Mouse (Mus musculus) ES-E14 (cell line): Measurements from ENCODE around the gene Snx32. TPM values are rescaled to one million over a fixed set of nuclear protein-coding genes. Genes with fewer than 3 reads are reported as not detected.
A peak's percentile ranks its signal among the peaks of the same experiment; 100 is the strongest.

Experiments used
- DNase-seq: peaks from one replicate; pipeline ENCODE4 v3.0.0-alpha.2; 2013; ENCODE audit warnings: low read depth, low spot score
- H3K27ac ChIP-seq: 2 replicates; pipeline ENCODE4 v1.5.1; 2012; ENCODE audit warnings: low read depth, mild to moderate bottlenecking, low read length, moderate library complexity, mixed read lengths; ENCODE audit not compliant: poor library complexity, insufficient read depth, severe bottlenecking
- H3K36me3 ChIP-seq: 2 replicates; pipeline ENCODE4 v1.6.1; 2012; ENCODE audit warnings: mild to moderate bottlenecking, low read length, moderate library complexity, mixed read lengths; ENCODE audit not compliant: control insufficient read depth, poor library complexity, insufficient read depth, severe bottlenecking
- H3K4me1 ChIP-seq, 2 experiments: fragments of 150-350 bp in 1 of 2; sonication (generic) in 1 of 2; 2 replicates each; pipeline ENCODE4 v1.6.1; 2012; ENCODE audit warnings: low read length in 2 of 2, mild to moderate bottlenecking in 1 of 2, mixed read lengths in 1 of 2; ENCODE audit not compliant: control insufficient read depth in 2 of 2, insufficient read depth in 2 of 2, poor library complexity in 1 of 2
- H3K4me3 ChIP-seq, 2 experiments: fragments of 150-350 bp in 1 of 2; sonication (generic) in 1 of 2; 2 replicates each; pipeline ENCODE4 v1.5.1; 2012; ENCODE audit warnings: low read length in 2 of 2, low read depth in 1 of 2, mild to moderate bottlenecking in 1 of 2, mixed read lengths in 1 of 2; ENCODE audit not compliant: insufficient read depth in 1 of 2, poor library complexity in 1 of 2, severe bottlenecking in 1 of 2
- H3K9ac ChIP-seq: 2 replicates; pipeline ENCODE4 v1.6.1; 2012; ENCODE audit warnings: low read depth, mild to moderate bottlenecking, low read length, mixed read lengths; ENCODE audit not compliant: poor library complexity, insufficient read depth, severe bottlenecking
- H3K9me3 ChIP-seq: fragments of 150-350 bp; sonication (generic); 2 replicates; pipeline ENCODE4 v1.6.1; 2012; ENCODE audit warnings: low read depth, mild to moderate bottlenecking, low read length; ENCODE audit not compliant: control insufficient read depth, insufficient read depth
- CHD2 ChIP-seq: IDR thresholded peaks from 2 replicates; pipeline ENCODE4 v1.6.1; 2014; ENCODE audit warnings: mild to moderate bottlenecking, low read depth, low read length, inconsistent platforms
- HCFC1 ChIP-seq: IDR thresholded peaks from 2 replicates; pipeline ENCODE4 v1.6.1; 2012; ENCODE audit warnings: low read length, inconsistent platforms, borderline replicate concordance; ENCODE audit not compliant: insufficient read depth
- MAFK ChIP-seq: IDR thresholded peaks from 2 replicates; pipeline ENCODE4 v1.6.1; 2014; ENCODE audit warnings: mild to moderate bottlenecking, low read depth, low read length, inconsistent platforms; ENCODE audit not compliant: insufficient read depth
- ZC3H11A ChIP-seq: IDR thresholded peaks from 2 replicates; pipeline ENCODE4 v1.6.1; 2012; ENCODE audit warnings: low read depth, mild to moderate bottlenecking, inconsistent platforms, low read length, borderline replicate concordance
- ZNF384 ChIP-seq: IDR thresholded peaks from 2 replicates; pipeline ENCODE4 v1.6.1; 2012; ENCODE audit warnings: low read depth, low read length, inconsistent platforms
- in situ Hi-C, 2 experiments: fragments of 600-800 bp; cut with MboI; formaldehyde crosslinking; loops; one replicate each; pipeline ENCODE4 v1.15.1; 2025; ENCODE audit warnings: low sequenced_read_pairs in 2 of 2, inconsistent platforms in 1 of 2; ENCODE audit not compliant: unreplicated experiment in 2 of 2
- total RNA-seq: library from RNA; depleted of rRNA; stranded (reverse); fragments of 300-350 nt; gene quantifications from 2 replicates; pipeline ENCODE4 v1.2.3, GENCODE M21; 2012

The Snx32 gene
- total RNA-seq, 1 experiment, result 3.3 TPM

DNA sequence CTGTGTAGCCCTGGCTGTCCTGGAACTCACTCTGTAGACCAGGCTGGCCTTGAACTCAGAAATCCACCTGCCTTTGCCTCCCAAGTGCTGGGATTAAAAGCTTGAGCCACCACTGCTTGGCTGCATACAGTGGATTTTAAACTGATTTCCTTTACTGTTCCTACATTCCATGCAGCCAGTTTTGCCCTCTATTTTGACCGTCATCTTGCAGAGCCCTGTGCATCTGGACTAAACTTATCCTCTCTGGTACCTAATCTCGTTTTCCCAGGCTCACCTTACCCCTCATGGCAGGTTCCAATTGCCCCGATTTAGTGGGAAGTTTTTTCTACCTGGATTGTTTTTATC lies 2.6 kb upstream of the Snx32 start:
- in situ Hi-C loops, result no loop called here
- Histone ChIP-seq H3K9ac (no peak overlapping the region), H3K9me3 (no peaks in the 10 kb centered on the region), H3K36me3 (no peaks in the 10 kb centered on the region), H3K4me1 (peaks cover 4 to 16% of the 10 kb centered on the region in 2 experiments; a peak in 3 of 4 replicates), H3K4me3 (no peak overlapping the region), H3K27ac (no peak overlapping the region)
- DNase-seq, result no peak
- TF ChIP-seq MAFK (no peak), ZNF384 (no peak), ZC3H11A (no peak), CHD2 (no peak), HCFC1 (no peak)

DNA sequence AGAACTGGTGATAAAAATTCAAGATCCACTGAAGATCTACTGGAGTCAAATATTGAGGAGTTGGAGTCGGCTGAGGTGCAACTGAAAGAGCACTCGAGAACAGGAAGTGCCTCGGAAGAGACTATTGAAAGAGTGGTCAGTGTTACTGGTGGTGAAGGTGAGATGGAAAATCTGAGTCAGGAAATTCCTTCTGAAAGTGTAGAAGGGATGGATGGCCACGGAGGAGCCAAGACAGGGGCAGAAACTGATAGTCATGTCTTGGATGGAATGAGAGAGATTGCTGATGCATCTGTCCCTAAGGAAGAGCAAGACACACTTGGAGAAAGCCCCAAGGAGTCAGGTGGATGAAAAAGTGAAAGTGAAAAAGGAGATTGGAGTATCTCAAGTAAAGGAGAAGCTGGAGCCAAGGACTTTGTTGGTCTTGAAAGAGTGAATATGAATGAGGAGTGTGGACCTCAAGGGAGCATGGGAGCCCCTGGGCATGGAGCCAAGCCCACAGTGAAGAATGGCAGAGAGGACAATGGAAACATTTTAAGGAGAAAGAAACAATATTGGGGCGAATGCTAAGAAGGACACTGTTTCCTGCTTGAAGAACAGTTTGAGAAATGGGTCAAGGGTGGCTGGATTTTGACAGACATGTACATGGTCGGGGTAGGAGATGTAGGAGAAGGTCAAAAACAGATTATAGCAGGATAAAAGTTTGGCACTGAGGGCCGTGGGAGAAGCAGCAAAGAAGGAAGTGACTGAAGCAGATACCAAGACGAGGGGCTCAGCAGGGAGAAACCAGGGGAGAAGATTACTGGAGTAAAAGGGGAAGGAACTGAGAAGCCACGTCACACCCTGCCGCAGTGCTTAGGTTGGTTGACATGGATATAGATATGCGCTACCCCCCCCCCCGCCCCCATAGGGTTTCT lies 2.0 kb upstream of the Snx32 start:
- Histone ChIP-seq H3K4me1 (peaks cover 4 to 16% of the 10 kb centered on the region in 2 experiments; a peak in 3 of 4 replicates), H3K9ac (no peak overlapping the region), H3K27ac (no peak overlapping the region), H3K9me3 (no peaks in the 10 kb centered on the region), H3K36me3 (no peaks in the 10 kb centered on the region), H3K4me3 (no peak overlapping the region)
- DNase-seq, result no peak
- no peak for TF ChIP-seq ZNF384
- no peak for TF ChIP-seq HCFC1
- TF ChIP-seq ZC3H11A, result no peak
- no peak for TF ChIP-seq CHD2
- TF ChIP-seq MAFK, result no peak
- in situ Hi-C loops, result no loop called here

DNA sequence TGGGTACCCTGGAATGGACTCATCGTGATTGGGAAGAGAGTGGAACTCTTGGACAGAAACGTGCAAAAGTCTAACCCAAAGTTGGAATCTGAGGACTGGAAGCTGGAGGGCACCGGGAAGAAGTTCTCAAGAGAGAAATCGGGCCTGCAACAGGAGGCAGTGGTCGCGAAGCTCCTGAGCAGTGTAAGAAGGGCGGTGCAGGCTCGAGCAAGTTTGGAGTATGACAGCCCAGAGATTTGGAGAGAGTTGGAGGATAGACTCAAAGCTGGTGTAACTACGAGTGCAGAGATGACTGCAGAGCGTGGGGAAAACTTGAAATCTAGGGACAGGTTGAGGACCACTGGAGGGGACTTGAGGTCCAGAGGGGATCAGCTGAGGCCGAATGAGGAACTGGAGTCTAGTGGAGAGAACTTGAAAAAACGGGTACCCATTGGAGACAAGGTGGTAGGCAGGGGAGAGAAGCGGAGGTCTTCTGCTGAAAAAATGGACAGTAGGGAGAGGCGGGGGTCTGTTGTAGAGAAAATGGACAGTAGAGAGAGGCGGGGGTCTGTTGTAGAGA lies 815 bp upstream of the Snx32 start:
- H3K27ac ChIP-seq, result no peak overlapping the region
- H3K4me3 ChIP-seq, result peak overlapping the region; percentile 67 to 72
- TF ChIP-seq CHD2, result no peak
- no peak for TF ChIP-seq ZNF384
- no peak for TF ChIP-seq HCFC1
- no peak for TF ChIP-seq ZC3H11A
- no peak for TF ChIP-seq MAFK
- DNase-seq, result no peak
- H3K9ac ChIP-seq, result peak overlapping the region; percentile 79
- H3K9me3 ChIP-seq, result no peaks in the 10 kb centered on the region
- H3K4me1 ChIP-seq, result peaks cover 2 to 10% of the 10 kb centered on the region in 2 experiments; a peak in 2 of 4 replicates
- no peaks in the 10 kb centered on the region for H3K36me3 ChIP-seq
- in situ Hi-C loops, result no loop called here

DNA sequence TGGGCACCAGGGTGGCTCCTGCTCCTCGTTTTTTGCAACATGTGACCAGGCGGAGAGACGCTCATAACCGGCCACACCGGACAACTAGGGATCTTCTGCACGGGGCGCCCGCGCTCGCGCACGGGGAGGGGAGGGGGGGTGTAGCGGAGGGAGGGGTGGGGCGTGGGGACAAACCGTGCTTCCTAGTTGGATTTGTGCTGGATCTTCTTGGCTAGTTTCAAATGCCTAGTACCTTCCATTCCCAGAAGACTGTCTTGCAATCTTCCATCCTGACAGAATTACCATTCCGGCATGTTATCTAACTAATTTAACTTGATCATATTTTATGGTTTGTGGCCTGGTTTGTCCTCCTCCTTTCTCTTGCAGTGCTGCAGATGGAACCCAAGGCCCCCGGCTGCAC lies 6.7 kb downstream of the Snx32 start, which contains the start of gene 1700020D05Rik:
Gene 1700020D05Rik, minus strand, starts transcription at position 101 of the 400 bp plus-strand sequence.
- Histone ChIP-seq H3K4me1 (peaks cover 0 to 2% of the 10 kb centered on the region in 2 experiments; a peak in 1 of 4 replicates), H3K27ac (no peak within 1 kb of the TSS), H3K9ac (0 out of 2 replicates have a peak within 1 kb of the TSS, but pooled peaks have one; percentile 2), H3K9me3 (no peaks in the 10 kb centered on the region), H3K4me3 (peak within 1 kb of the TSS; percentile 39 to 50), H3K36me3 (no peaks in the 10 kb centered on the region)
- in situ Hi-C loops, result no loop called here
- TF ChIP-seq ZNF384 (no peak), MAFK (no peak), HCFC1 (no peak), ZC3H11A (no peak), CHD2 (no peak)
- no peak for DNase-seq
